Mouse (Mus musculus) CD4-positive helper T cell, adult 2 months (primary cell): ENCODE results near the gene Gsc2.
"Not testable (repeated sequence)": the region's sequence is repeated elsewhere in the genome, so short reads cannot be mapped to it uniquely, and the experiment has no call there.

Experiments
- DNase-seq: peaks from one replicate; pipeline ENCODE4 v3.0.0-alpha.2; 2012; ENCODE audit warnings: low read depth, missing footprints, low spot score

Gene Gsc2

GRCm38 (mm10) chr16:17914307-17915249 is at the start of gene Gsc2:
Gsc2 (minus strand) TSS chr16:17915059.
- DNase-seq: peak; percentile 38

GRCm38 (mm10) chr16:17962091-17962490 is 47.2 kb upstream of the Gsc2 start:
- DNase-seq: no peak

GRCm38 (mm10) chr16:17956052-17956638 is 41.3 kb upstream of the Gsc2 start:
- DNase-seq: not testable (repeated sequence)

- DNase-seq: no peak
These were observed 36.8 kb upstream of the Gsc2 start for GRCm38 (mm10) chr16:17951618-17952017.

- no peak for DNase-seq
These were observed 35.2 kb upstream of the Gsc2 start for GRCm38 (mm10) chr16:17950068-17950467.

- DNase-seq: peak; percentile 40
These were observed 34.6 kb upstream of the Gsc2 start for GRCm38 (mm10) chr16:17949421-17949877.

GRCm38 (mm10) chr16:17945081-17945831 is 30.4 kb upstream of the Gsc2 start:
- no peak for DNase-seq

- DNase-seq: no peak
These were observed 28.6 kb upstream of the Gsc2 start for GRCm38 (mm10) chr16:17943466-17943865.

- DNase-seq: no peak
These were observed 24.4 kb upstream of the Gsc2 start for GRCm38 (mm10) chr16:17939255-17939751.

- peak; percentile 73 for DNase-seq
These were observed 24.0 kb upstream of the Gsc2 start for GRCm38 (mm10) chr16:17938821-17939220.

- no peak for DNase-seq
These were observed 23.3 kb upstream of the Gsc2 start for GRCm38 (mm10) chr16:17938187-17938586.

- no peak for DNase-seq
These were observed 21.9 kb upstream of the Gsc2 start for GRCm38 (mm10) chr16:17936776-17937175.

- no peak for DNase-seq
These were observed 19.6 kb upstream of the Gsc2 start for GRCm38 (mm10) chr16:17934445-17934910.

GRCm38 (mm10) chr16:17933594-17934444 is 19.0 kb upstream of the Gsc2 start:
- DNase-seq: no peak

GRCm38 (mm10) chr16:17931906-17932460 is 17.1 kb upstream of the Gsc2 start:
- DNase-seq: no peak

GRCm38 (mm10) chr16:17929631-17930030 is 14.8 kb upstream of the Gsc2 start:
- DNase-seq: no peak

- no peak for DNase-seq
These were observed 14.4 kb upstream of the Gsc2 start for GRCm38 (mm10) chr16:17929211-17929610.

- DNase-seq: peak; percentile 91
These were observed 13.8 kb upstream of the Gsc2 start for GRCm38 (mm10) chr16:17928627-17929104.

GRCm38 (mm10) chr16:17928087-17928580 is 13.3 kb upstream of the Gsc2 start, which contains the start of gene Slc25a1:
Slc25a1 (minus strand) TSS chr16:17928219.
- DNase-seq: peak; percentile 77
